Mouse (Mus musculus) urinary bladder, postnatal 14 days (tissue): ENCODE results near the gene Slc4a4.
A peak's percentile ranks its signal among the peaks of the same experiment; 100 is the strongest.

Experiments
- DNase-seq: peaks from one replicate; pipeline ENCODE4 v3.0.0; 2021; ENCODE audit warnings: low spot score

Slc4a4 gene

DNA sequence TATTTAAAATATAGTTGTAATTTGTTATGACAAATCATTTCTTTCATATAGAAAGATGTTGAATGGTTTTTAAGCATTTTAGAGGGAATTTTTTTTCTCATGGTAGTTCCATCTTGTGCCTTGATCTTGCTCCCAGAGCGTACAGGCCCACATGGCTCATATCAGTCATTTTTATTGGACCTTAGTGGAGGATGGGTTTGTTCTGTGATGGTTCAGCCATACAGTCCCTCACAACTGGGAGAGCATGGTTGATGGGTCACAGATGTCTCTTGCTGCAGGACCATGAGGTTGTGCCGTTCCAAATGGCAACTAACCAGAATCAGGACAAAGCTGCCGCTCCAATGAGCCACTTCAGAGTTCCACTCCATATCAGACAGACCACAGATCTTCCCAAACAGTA, 308.0 kb downstream of the Slc4a4 start:
- DNase-seq = no peak

DNA sequence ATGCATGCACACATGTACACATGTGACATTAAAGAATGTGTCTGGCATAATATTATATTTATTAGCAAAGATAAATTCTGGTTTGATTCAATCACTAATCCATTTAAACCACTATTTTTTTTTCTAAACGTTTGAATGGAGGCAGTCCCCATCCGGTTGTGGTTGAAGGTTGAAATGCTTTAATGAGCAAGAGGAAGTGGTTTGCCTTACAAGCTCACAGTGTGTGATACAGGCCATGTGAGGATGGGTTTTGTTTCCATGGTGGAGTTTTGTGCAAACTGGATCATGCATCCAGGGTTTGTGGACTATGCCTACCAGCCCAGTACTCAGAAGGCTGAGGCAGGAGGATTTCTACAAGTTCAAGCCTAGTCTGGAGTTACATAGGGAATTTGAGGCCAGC, 311.9 kb downstream of the Slc4a4 start:
- no peak for DNase-seq

- no peak for DNase-seq
Measured at GRCm38 (mm10) chr5:89209973-89210703, 323.5 kb downstream of the Slc4a4 start.

- DNase-seq = peak; percentile 8
Measured at GRCm38 (mm10) chr5:89211057-89211456, 324.4 kb downstream of the Slc4a4 start.

DNA sequence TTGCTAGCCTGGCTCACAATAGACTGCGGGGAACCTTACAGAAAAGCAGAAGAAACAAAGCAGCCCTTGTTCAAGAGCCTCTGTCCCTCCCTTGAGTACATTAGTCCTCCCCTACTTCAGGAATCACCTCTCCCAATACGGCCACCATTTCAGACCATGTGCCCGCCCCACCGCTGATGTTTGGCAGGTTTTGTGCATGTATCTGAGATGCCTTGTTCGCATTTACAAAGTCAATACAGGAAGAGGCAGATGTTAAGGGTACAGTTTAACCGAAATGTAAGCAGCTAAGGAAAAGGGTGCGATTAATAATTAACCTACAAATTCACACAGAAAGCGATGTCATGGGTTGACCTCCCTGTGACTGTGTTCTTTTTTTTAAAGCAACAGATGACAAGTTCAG, 331.6 kb downstream of the Slc4a4 start:
- no peak for DNase-seq

- DNase-seq = no peak
Measured at GRCm38 (mm10) chr5:89218709-89219108, 332.1 kb downstream of the Slc4a4 start.

GRCm38 (mm10) chr5:89221658-89222057, 335.0 kb downstream of the Slc4a4 start:
- DNase-seq = peak; percentile 7

GRCm38 (mm10) chr5:89223061-89223740, 336.6 kb downstream of the Slc4a4 start:
- DNase-seq = peak; percentile 7

DNA sequence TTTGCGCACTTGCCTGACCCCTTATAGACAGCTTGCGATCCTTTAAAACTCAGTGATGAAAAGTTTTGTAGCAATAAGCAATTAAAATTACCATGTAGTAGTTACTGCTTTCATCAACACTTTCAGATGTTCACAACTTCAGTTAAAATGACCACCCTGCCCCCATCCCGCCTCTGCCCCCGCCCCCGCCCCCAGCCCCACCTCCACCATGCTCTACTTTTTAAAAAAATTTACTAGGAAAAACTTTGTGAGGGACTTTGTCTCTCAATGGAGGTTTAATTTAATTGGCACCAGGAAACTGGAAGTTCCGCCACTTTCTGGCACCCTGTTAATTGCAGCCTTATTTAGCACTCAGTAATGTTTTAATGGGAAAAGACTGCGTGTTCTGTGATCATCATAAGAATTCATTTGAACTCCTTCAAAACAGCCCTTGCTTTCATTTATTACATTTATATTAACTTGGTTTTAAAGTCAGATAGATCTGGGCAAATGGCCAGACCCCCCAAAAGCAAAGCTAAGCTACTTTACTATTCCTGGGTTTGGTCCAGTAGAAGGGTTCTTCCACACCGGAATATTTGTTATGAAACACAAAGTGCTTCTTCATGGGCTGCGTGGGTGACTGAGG, 337.2 kb downstream of the Slc4a4 start:
- no peak for DNase-seq

GRCm38 (mm10) chr5:89227948-89228347, 341.3 kb downstream of the Slc4a4 start:
- no peak for DNase-seq

GRCm38 (mm10) chr5:89229606-89230005, 343.0 kb downstream of the Slc4a4 start:
- no peak for DNase-seq

DNA sequence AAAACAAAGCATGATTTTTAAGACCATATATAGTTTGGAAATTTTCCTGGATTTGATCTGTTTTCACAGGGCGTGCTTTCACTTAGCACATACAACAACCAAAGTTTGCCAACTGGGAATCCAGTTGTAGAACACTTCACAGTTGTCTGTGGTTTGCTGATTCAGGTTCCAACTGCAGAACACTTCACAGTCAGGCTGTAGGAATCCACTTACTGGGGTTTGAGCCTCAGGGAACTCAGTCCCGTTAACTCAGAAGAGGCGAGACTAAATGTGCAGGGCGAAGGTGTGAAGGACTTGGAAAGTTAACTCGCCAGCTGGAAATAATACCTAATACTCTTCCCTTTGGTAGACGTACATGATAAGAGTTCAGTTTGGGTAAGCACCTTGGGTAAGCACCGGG, 345.7 kb downstream of the Slc4a4 start:
- DNase-seq = no peak

- DNase-seq = no peak
Measured at GRCm38 (mm10) chr5:89251806-89252205, 365.2 kb downstream of the Slc4a4 start.

DNA sequence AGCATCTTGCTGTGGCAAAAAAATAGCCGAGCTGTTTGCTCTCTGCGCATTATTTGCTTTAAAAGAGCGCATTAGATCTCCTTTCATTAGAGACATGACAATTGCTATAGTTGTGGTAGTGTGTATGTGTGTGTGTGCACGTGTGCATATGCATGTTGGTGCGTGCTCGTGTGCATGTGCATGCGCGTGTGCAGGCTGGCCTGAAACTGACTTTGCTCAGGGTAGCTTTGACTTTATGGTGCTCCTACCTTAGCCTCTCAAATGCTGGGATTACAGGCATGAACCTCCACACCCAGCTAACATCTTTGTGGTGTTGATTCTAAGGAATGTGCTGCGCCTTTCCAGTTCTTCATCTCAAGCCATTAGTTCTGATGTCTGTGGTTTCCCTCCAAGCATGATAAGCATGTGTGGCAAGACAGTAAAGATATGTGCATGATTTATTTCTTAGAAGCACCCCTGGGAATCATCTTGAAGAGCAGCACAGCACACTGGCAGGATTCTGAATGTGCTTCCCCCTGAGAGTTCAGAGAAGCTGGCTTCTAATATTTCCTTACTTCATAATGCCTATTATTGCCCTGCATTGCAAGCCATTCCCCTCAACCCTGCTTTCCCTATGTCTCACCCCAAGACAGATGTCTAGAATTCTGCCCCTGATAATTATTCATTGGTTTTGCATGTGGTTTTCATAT, 373.3 kb downstream of the Slc4a4 start:
- DNase-seq = no peak

DNA sequence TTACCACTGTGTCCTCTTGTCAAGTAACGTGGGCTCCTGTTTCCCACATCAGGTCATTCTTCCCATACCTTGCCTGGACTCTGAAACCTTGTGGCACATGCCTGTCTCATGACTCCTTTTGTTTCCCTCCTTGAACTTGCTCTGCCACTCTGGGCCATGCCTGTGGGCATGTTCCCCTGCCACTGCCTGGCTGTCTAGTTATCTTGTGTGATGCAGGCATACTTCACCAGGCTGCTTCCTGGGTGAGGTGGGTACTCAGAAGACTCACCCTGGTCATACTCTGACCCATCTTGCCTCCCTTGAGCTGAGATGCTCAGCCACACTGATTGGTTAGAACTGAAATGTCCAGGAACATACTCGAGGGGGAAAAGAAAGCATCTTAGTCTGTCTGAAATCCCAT, 390.4 kb downstream of the Slc4a4 start:
- DNase-seq = peak; percentile 47

DNA sequence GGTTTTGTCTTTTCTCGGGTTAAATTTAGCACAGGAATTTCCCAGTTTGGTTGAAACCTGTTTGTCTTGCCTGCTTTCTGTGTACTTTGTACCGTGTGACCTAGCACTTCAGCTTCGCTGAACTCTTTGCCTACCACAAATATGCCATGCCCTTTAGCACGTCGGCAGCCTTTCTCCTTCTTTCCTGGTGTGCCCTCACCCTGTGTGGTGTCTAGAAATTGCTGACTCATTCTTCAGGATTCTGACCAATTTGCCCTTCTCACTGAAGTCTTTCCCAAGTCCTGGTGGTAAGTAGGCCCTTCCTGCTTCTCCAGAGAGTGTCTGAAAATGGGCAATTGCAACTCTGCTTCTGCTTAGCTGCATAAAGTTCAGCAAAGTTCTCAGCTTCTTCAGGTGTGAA, 391.0 kb downstream of the Slc4a4 start:
- DNase-seq = peak; percentile 49

- no peak for DNase-seq
Measured at GRCm38 (mm10) chr5:89278309-89278708, 391.7 kb downstream of the Slc4a4 start.

DNA sequence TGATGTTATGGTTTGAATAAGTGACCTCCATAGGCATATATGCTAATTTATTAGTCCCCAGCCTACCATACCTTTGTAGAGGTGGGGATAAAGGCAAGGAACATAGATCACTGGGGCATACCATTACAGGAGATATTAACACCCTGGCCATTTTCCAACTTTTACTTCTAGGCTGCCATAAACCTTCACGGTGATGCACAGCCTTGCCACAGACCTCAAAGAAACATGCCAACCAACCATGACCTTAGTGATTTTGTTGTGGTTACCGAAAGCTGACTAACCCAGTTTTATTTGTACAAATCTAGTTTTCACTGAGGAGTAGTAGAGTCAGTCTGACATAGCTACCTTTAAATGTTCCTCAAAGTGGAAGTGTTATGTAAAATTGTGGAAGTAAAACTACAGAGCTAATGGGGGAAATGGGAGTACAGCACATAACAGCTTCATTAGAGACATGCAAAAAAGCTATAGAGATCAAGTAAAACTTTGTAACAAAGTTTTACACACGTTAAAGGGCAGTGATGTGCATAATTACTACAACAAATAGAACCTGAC, 393.8 kb downstream of the Slc4a4 start:
- DNase-seq = no peak
